Mouse (Mus musculus) frontal cortex, postnatal 25 days (tissue): Measurements from ENCODE around the gene Slc6a4.
A peak's percentile ranks its signal among the peaks of the same experiment; 100 is the strongest.
"Not testable (repeated sequence)": the region's sequence is repeated elsewhere in the genome, so short reads cannot be mapped to it uniquely, and the experiment has no call there.

Source experiments
- DNase-seq, 2 experiments: peaks; one replicate each; pipeline ENCODE4 v3.0.0; 2022; ENCODE audit warnings: low spot score in 2 of 2

The Slc6a4 gene

DNA sequence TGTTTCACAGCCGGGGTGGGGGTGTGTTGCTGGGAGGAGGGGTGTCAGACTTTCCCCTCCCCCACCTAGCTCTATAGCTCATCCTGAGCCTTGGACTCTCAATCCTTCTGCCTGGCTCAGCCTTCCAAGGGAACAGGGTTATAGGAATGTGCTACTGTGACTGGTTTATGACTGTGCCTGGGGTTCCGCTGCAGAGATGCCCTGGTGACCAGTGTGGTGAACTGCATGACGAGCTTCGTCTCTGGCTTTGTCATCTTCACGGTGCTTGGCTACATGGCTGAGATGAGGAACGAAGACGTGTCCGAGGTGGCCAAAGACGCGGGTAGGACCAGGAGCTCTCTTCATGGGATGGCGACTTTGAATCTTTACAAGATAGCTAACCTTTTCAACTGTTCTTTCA, 19.6 kb downstream of the Slc6a4 start:
- DNase-seq = no peak

GRCm38 (mm10) chr11:77019539-77019938, 21.1 kb downstream of the Slc6a4 start:
- no peak for DNase-seq

GRCm38 (mm10) chr11:77021749-77022396, 23.5 kb downstream of the Slc6a4 start:
- DNase-seq = no peak

GRCm38 (mm10) chr11:77026559-77026958, 28.2 kb downstream of the Slc6a4 start:
- no peak for DNase-seq

DNA sequence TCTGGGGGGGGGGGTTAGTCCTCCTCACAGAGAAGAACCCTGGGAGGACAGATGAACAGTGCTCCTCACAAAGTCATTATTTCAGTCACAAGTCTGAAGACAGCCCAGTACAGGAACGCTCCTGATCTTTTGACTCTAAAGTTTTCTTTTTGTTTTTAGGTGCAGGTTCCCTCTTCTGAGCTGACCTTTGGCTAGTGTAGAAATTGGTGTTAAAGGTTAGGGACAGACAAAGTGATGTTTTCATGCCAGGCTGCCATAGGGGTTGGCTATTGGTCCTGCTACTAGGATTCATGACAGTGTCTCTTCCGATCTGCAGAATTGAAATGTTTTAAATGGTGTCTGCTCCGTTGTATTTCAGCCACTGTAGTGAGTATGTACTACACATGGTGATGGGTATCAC, 29.8 kb downstream of the Slc6a4 start:
- DNase-seq = no peak

- DNase-seq = no peak
Measured at GRCm38 (mm10) chr11:77031151-77031934, 32.9 kb downstream of the Slc6a4 start.

- no peak for DNase-seq
Measured at GRCm38 (mm10) chr11:77041891-77042290, 43.5 kb downstream of the Slc6a4 start.

- DNase-seq = no peak
Measured at GRCm38 (mm10) chr11:77042816-77043215, 44.4 kb downstream of the Slc6a4 start.

DNA sequence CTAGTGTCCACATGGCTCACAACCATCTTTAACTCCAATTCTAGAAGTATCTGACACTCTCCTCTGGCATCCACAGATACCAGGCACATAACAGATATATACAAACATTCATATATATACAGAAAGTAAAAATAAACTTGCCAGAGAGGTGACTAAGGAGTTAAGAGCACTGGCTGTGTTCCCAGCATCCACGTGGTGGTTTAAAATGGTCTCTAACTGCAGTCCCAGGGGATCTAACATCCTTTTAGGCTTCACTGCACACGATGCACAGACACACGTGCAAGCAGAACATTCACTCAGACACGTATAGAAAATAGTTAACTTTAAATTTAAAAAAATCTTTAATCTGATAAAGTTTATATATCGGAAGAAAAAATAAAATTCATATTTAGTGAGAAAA, 63.5 kb downstream of the Slc6a4 start:
- DNase-seq = no peak

- DNase-seq = no peak
Measured at GRCm38 (mm10) chr11:77063406-77063805, 65.0 kb downstream of the Slc6a4 start.

DNA sequence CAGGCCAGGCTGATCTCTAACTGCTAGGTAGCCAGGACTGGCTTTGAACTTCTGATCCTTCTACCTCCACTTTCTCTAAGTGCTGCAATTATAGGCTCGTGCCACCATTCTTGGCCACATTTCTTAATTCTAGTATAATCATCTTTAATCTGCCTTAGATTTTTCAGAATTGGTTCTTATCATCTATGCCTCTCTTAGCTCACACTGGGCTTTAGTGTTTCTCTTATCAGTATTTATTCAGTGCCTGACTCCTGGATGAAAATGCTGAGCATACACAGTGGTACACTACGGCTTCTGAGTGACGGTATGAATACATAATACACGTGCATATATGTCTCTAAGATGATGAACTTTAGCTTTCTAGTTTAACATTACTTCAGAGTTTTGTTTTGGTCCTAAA, 70.4 kb downstream of the Slc6a4 start:
- no peak for DNase-seq

DNA sequence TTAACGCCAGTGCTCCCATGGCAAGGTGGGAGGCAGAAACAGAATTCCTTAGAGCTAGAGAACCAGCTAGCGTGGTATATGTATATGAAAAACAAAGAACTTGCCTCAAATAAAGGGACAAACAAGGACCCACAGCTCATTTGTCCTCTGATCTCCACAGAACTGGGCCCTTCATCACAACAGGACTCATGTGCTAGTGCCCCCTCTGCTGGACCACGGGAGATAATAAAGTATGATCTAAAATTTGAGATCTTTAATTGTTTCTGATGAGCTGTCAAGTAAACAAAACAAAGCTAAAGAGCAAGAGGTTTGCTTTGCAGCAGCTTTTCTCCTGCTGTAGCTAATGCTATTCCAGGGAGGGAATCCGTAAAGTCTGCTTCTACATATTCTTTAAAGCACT, 72.3 kb downstream of the Slc6a4 start:
- no peak for DNase-seq

DNA sequence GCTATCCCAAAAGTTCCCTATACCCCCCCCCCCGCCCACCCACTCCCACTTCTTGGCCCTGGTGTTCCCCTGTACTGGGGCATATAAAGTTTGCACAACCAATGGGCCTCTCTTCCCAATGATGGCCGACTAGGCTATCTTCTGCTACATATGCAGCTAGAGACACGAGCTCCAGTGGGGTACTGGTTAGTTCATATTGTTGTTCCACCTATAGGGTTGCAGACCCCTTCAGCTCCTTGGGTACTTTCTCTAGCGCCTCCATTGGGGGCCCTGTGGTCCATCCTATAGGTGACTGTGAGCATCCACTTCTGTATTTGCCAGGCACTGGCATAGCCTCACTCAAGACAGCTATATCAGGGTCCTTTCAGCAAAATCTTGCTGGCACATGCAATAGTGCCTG, 78.9 kb downstream of the Slc6a4 start:
- DNase-seq = not testable (repeated sequence)

GRCm38 (mm10) chr11:77077792-77078191, 79.4 kb downstream of the Slc6a4 start:
- no peak for DNase-seq

DNA sequence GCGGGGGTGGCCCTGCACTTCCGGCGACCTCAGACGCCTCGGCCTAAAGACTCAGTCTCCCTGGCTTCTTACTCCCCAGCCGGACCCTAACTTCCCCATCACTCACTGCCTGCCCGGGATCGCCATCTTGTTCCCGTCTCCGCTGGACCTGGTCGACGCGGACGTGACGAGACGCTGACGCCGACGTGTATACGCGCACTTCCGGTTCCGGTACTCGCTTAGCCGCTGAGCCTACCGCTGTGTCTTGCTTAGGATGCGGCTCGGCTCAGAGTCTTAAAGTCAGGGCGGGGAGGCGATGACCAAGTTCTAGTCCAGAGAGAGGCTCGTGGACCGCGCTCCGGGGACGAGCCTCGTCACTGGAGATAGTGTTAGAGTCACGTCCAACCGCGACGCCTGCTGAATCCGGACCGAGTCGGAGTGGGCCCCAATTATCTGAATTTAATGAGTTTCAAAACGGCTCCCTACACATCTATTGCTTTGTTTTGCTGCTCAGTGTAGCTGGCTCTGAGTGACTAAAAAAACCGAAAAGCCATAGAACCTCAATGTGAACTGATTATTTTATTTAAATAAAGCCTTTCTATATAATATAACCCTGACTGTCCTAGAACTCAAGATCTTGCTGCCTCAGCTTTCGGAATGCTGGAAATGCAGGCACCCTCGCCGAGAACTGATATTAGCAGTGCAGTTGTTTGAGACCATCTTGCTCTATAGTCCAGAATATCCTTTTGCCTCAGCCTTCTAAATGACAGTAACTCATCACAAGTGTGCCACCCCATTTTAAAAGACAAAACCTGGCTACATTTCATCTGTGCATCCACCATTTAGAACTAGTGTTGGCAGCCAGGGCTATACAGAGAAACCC, 80.1 kb downstream of the Slc6a4 start, which contains the start of gene Nsrp1:
Gene Nsrp1 (minus strand): TSS at position 163 of the 862 bp plus-strand sequence.
- DNase-seq = peak; percentile 82 to 90

DNA sequence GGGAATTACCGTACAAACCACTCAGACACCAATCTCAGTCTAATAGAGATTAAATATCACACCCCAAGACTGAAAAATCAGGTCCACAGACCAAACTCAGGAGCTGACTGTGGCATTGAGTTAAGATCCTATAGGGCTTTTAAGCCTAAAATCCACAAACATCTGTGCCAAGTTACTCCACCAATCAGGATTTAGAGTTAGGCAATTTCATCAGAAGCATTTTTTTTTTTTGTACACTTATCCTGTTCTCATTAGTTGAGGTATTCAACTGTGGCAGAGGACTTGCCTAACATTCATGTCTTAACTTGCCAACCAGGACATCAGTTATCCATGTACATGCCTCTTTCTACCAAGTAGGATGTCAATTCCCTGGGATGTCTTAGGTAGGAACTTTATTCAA, 81.0 kb downstream of the Slc6a4 start:
- DNase-seq = no peak
